In the genomic region with DNA sequence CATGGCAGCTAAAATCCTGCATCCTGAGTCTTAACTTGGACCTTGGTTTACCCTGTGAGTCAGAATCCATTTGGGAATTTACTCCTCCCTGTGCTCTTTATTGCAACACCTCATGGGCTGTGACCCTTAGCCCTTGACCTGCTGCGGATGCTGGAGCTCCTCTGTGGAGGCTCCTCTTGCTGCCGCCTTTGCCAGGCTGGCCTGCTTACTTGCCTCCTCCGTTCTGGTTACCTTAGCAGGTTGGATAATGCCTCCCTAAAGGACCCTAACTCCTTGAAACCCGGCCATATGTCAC, we compare ENCODE assay signal across 15 mouse cellular contexts. TPM values are rescaled to one million over a fixed set of nuclear protein-coding genes. Genes with fewer than 3 reads are reported as not detected.
DNase-seq lines count a peak whose midpoint lies in the region; ATAC-seq lines count a peak whose summit lies in the region.
"Had no signal": no experiment of that assay in that cellular context is flagged by ENCODE, and none has a peak within 500 bp of the region (broad histone marks: within the 10 kb centered on the region; RNA-seq: fewer than 3 reads in every experiment).

No protein-coding gene starts in this region.

- peak; percentile 29 to 42 for DNase-seq in adrenal gland, adult 18-20 months (ENCODE audit: low spot score in 2 of 2)
- no peak for DNase-seq in adrenal gland, postnatal 4 days (ENCODE audit: low spot score in 2 of 2)
- peak; percentile 47 for DNase-seq in adrenal gland, postnatal 14 days
- peak; percentile 13 for DNase-seq in liver
- DNase-seq in left cerebral cortex, postnatal 10 days (ENCODE audit: extremely low spot score in 1 of 2, low spot score in 2 of 2): no peak
- DNase-seq in testis, postnatal 10 days (ENCODE audit: low spot score): no peak
- no peak for DNase-seq in layer of hippocampus, adult 18-20 months (ENCODE audit: low spot score in 2 of 2)
- DNase-seq: cerebellum, postnatal 25 days; gastrocnemius, postnatal 14 days; lung, embryonic 14.5 days; thymus, postnatal 36 days had no signal

- ATAC-seq in monocyte, adult 5-6 weeks (replicated peaks; ENCODE audit: insufficient number of reproducible peaks, low FRiP score, low TSS enrichment, poor library complexity, severe bottlenecking): 0 out of 2 replicates have a peak, but pooled peaks have one; percentile 10
- ATAC-seq: forebrain, embryonic 13.5 days had no signal

- intact Hi-C loops in left cerebral cortex, postnatal 10 days (cut with DNase I): no loop called here

RNA-seq across cellular contexts. Expression of gene Aqp8, which starts 31.7 kb away (rescaled TPM):
- total RNA-seq in adrenal gland, adult 18-20 months (2021): not detected
- 1 to 10 TPM; 1.1 to 5.4 TPM for total RNA-seq in adrenal gland, postnatal 4 days (2021)
- total RNA-seq in adrenal gland, postnatal 14 days (2021): 0.41 and 3.9 TPM in 2 replicates
- total RNA-seq in monocyte, adult 5-6 weeks (2017): not detected in 3 replicates
- not detected for total RNA-seq in left cerebral cortex, postnatal 10 days (2021)
- not detected for total RNA-seq in layer of hippocampus, adult 18-20 months (2021)
- total RNA-seq: gastrocnemius, postnatal 14 days; left cerebral cortex, postnatal 14 days; neutrophil, adult 5-6 weeks had no signal

Comparison
In these comparisons a context has a peak if more than half of its experiments do, and no peak if none do; other contexts are left out.
1. DNase-seq: peak in adrenal gland, adult 18-20 months (2 of 2), adrenal gland, postnatal 14 days (single experiment) and liver (single experiment); none in adrenal gland, postnatal 4 days (0 of 2), left cerebral cortex, postnatal 10 days (0 of 2), testis, postnatal 10 days (single experiment) and layer of hippocampus, adult 18-20 months (0 of 2).